Mouse (Mus musculus): ENCODE measurements around the gene Taf3. TPM values are rescaled to one million over a fixed set of nuclear protein-coding genes. Genes with fewer than 3 reads are reported as not detected.

Gene Taf3
- polyA plus RNA-seq, 1 experiment from 2014 or later = 12.4 TPM

DNA sequence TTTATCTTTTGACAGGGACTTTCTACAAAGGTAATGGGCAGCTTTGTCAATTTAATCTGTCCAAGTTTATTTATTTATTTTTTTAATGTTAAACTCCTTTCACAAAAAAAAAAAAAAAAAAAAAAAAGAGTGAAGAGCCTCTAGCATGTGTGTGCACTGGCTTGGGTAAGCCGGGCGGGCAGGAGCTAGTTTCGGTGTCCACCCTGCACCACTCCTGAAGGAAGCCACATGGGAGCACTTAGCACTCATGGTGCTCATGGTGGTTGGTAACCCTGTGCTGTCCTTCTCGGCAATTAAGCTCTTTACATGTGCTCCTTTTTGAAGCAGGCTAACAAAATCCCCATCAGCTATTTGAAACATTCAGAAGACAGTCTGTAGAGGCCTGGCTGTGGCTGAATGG is 102.8 kb downstream of the Taf3 start:
- Histone ChIP-seq H3K9ac (no peak overlapping the region), H3K36me3 (no peaks in the 10 kb centered on the region), H3K9me3 (no peaks in the 10 kb centered on the region), H3K27me3 (no peaks in the 10 kb centered on the region), H3K27ac (no peak overlapping the region), H3K4me1 (no peaks in the 10 kb centered on the region), H3K4me2 (no peak overlapping the region), H3K4me3 (no peak overlapping the region)
- WGBS = 83% methylated on average over 4 of the region's 4 CpGs
- no peak for ATAC-seq (ENCODE audit: insufficient number of reproducible peaks, low FRiP score, low TSS enrichment, low read depth)

DNA sequence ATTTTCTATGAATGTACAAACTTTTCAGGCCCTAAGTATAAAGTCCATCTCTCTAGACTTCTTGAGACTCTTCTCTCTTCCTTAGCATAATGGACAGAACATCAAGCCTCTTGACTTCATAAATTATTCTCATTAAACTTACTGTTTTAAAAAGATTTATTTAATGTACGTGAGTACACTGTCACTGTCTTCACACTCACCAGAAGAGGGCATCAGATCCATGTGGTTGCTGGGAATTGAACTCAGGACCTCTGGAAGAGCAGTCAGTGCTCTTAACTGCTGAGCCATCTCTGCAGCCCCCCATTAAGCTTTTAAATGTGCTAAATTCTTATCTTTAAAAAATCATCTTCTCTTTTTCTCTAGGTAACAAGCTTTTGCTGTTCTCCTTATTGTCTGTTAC is 105.4 kb downstream of the Taf3 start:
- no peaks in the 10 kb centered on the region for H3K9me3 ChIP-seq
- no peaks in the 10 kb centered on the region for H3K27me3 ChIP-seq
- no peak for ATAC-seq (ENCODE audit: insufficient number of reproducible peaks, low FRiP score, low TSS enrichment, low read depth)
- no peaks in the 10 kb centered on the region for H3K4me1 ChIP-seq
- H3K4me3 ChIP-seq = no peak overlapping the region
- no peak overlapping the region for H3K27ac ChIP-seq
- H3K9ac ChIP-seq = no peak overlapping the region
- H3K4me2 ChIP-seq = no peak overlapping the region
- 77% methylated on average over 1 of the region's 1 CpGs for WGBS
- H3K36me3 ChIP-seq = peaks cover 3% of the 10 kb centered on the region

DNA sequence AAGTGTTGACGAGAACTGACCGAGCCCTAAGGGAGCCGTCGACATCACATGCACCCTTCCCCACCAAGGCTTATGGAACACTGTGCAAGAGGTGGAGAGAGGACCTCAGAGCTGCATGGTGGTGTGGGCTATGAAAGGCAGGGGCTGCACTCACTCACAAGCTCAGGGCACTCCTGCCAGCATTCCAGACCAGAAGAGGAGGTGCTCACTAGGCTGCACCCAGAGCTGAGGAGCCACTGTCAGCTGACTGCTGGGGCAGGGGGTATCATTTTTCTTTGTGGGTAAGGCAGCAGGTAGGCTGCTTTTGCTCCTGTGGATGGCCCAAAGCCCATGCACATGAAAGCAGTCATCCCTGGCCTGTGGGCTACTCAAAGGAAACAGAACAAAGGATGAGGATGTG is 109.1 kb downstream of the Taf3 start:
- 86% methylated on average over 4 of the region's 4 CpGs for WGBS

DNA sequence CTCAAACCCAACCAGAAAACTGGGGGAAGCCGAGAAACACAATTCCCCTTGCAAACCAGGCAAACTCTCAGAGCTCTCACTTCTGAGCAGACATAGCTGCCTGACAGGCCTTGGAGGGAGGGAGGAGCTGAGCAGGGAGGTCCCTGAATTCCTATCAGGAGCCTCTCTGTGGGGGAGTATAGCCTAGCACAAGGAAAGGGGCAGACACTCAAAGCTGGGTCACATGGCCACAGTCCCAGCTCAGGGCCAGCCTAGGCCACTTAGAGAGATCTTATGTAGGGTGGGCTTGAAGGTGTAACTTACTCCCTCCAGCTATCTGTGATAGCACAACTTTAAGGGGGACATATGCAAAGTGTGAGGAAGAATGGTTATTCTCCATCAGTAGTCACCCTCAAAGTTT is 112.4 kb downstream of the Taf3 start:
- Histone ChIP-seq H3K4me2 (no peak overlapping the region), H3K27ac (no peak overlapping the region), H3K9ac (no peak overlapping the region), H3K4me1 (no peaks in the 10 kb centered on the region), H3K36me3 (peaks cover 7% of the 10 kb centered on the region), H3K4me3 (no peak overlapping the region), H3K9me3 (no peaks in the 10 kb centered on the region), H3K27me3 (no peaks in the 10 kb centered on the region)
- no CpG with 5 or more reads among the region's 1 CpGs for WGBS
- no peak for ATAC-seq (ENCODE audit: insufficient number of reproducible peaks, low FRiP score, low TSS enrichment, low read depth)

More for the DNA sequence above, 109.1 kb downstream of the Taf3 start:
- H3K27me3 ChIP-seq = no peaks in the 10 kb centered on the region
- H3K4me3 ChIP-seq = no peak overlapping the region
- H3K36me3 ChIP-seq = peaks cover 7% of the 10 kb centered on the region
- no peak for ATAC-seq (ENCODE audit: insufficient number of reproducible peaks, low FRiP score, low TSS enrichment, low read depth)
- no peaks in the 10 kb centered on the region for H3K9me3 ChIP-seq
- no peaks in the 10 kb centered on the region for H3K4me1 ChIP-seq
- no peak overlapping the region for H3K9ac ChIP-seq
- no peak overlapping the region for H3K4me2 ChIP-seq
- no peak overlapping the region for H3K27ac ChIP-seq

DNA sequence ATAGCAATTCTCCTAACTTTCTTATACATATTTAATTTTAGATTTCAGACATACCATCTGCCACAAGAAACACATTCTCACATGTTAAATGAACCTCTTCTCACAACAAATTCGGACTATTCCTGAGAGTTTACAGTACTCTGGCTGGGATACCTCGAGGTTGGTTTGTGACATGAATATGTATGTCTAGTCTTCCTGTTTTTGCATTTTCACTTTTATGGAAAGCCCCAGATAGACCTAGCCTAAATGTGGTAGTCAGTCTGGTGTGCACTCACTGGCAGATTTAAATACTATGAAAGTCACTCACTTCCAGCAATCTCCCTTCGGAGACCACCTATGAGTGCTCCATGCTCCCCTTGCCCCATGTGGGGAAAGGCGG is 121.5 kb downstream of the Taf3 start:
- 83% methylated on average over 4 of the region's 4 CpGs for WGBS
- no peak overlapping the region for H3K27ac ChIP-seq
- no peak for ATAC-seq (ENCODE audit: insufficient number of reproducible peaks, low FRiP score, low TSS enrichment, low read depth)

DNA sequence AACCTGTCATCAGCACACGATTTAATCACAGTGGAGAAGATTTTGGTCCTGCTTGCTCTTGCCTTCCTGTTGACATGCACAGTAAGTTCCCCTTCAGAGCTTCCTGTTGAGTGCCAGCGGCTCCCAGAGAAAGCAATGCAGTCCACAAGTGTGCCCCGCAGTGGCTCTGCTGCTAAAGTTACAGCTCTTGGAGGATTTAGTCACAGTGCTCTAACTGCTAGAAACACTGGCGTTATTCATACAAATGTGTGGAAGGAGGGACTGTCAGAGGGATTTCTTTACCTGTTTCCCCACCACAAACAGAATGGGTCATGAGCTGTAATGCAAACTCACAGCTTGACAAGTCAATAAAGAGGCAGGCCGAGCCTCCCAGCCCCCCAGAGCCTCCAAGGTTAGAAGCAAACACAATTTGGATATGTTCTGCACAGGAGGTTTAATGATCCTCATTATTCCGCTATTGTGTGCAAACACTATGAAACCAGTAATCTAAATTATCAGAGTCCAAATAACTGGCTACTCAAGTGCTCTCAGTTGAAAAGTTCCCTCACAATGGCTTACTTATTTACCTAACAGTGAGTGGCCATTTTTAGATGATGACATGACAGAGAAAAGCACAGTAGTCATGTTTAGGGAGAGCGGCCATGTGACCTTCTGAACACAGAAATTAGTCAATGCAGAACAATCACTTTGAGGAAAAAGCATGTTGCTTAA is 122.0 kb downstream of the Taf3 start:
- Histone ChIP-seq H3K36me3 (no peaks in the 10 kb centered on the region), H3K27me3 (no peaks in the 10 kb centered on the region), H3K9me3 (no peaks in the 10 kb centered on the region), H3K4me1 (no peaks in the 10 kb centered on the region), H3K9ac (no peak overlapping the region), H3K4me2 (no peak overlapping the region), H3K4me3 (no peak overlapping the region), H3K27ac (no peak overlapping the region)
- ATAC-seq (ENCODE audit: insufficient number of reproducible peaks, low FRiP score, low TSS enrichment, low read depth) = no peak
- WGBS = 51% methylated on average over 7 of the region's 7 CpGs

More for the DNA sequence above, 121.5 kb downstream of the Taf3 start:
- Histone ChIP-seq H3K9ac (no peak overlapping the region), H3K4me2 (no peak overlapping the region), H3K4me3 (no peak overlapping the region), H3K9me3 (no peaks in the 10 kb centered on the region), H3K4me1 (no peaks in the 10 kb centered on the region), H3K36me3 (no peaks in the 10 kb centered on the region), H3K27me3 (no peaks in the 10 kb centered on the region)

DNA sequence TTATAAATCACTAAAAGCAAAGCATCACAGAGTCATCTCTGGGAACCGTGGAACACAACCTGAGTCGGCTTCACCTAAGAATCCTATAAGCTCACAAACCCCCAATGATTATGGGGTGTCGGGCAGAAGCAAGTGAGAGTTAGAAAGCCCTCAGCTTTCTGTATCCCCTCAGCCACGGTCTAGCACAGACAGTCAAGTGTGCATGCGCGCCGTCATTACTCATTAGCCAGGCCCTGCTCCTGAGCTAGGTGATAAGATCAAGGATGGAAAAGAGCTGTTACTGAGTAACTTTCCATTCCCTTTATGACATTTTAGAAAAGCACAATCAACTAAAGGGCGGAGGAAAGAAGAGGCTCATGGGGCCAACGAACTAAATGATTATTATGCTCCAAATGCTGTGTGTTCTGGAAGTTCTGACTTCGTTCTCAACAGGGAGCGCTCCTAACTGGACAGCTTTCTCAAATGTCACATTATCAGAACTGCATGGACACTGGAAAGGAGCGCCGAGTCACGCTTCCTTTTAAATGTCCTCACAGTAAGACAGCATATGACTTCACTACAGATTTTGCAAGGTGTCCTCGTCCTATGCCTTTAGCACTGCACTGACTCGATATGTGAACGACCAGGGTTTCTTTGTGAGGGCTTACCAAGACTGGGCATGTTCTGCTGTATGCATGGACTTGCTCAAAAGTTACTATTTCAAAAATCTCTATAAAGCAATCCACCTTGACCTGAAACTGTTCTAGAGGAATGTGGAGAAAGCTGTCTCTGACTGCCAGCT is 129.5 kb downstream of the Taf3 start:
- H3K9me3 ChIP-seq = no peaks in the 10 kb centered on the region
- ATAC-seq (ENCODE audit: insufficient number of reproducible peaks, low FRiP score, low TSS enrichment, low read depth) = no peak
- H3K9ac ChIP-seq = no peak overlapping the region
- WGBS = 78% methylated on average over 17 of the region's 17 CpGs
- no peak overlapping the region for H3K27ac ChIP-seq
- no peaks in the 10 kb centered on the region for H3K27me3 ChIP-seq
- H3K4me3 ChIP-seq = no peak overlapping the region
- H3K36me3 ChIP-seq = peaks cover 24% of the 10 kb centered on the region; the same call in 1 of the 2 replicates
- no peaks in the 10 kb centered on the region for H3K4me1 ChIP-seq
- no peak overlapping the region for H3K4me2 ChIP-seq

DNA sequence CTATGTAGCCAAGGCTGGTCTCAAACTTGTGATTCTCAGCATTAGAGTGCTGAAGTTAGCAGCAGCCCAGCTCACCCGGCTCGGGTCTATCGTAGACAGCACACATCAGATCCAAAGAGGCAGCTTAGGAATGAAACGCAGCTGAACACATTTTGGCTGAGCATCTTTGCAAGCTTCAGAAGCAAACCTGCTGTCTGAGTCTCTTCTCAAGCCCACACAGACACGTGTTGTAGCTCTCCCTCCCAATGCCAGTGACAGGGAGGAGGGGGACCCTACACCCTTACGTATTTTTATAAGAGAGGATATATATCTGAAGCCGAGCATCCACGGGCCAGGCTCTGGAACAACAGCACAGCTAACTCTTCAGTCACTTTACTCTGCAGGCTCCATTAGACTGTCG is 130.8 kb downstream of the Taf3 start:
- 89% methylated on average over 9 of the region's 9 CpGs for WGBS
- no peak overlapping the region for H3K27ac ChIP-seq
- ATAC-seq (ENCODE audit: insufficient number of reproducible peaks, low FRiP score, low TSS enrichment, low read depth) = no peak

DNA sequence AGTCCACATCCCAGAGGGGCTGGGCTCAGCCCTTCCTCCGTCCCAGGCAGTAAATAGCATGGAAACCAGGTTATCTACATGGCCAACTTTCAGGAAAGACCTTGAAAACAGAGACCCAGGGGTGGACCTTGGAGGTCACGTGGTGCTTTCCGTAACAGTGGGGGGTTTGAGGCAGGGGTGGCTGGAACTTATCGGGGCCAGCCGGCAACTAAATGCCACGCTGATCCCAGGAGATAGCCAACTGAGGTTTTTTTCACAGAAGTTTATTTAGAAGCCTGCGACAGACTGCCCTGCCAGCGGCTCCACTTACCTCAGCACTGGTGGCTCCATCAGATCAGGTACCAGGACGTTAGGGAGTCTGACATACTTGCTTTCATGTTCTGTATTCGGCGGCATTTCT is 142.4 kb downstream of the Taf3 start:
- no peaks in the 10 kb centered on the region for H3K9me3 ChIP-seq
- peak overlapping the region; percentile 37 for H3K4me2 ChIP-seq
- H3K4me3 ChIP-seq = peak overlapping the region; percentile 11
- whole genome bisulfite sequencing = 4% methylated on average over 11 of the region's 11 CpGs
- H3K36me3 ChIP-seq = no peaks in the 10 kb centered on the region
- peaks cover 4% of the 10 kb centered on the region; the same call in 1 of the 2 replicates for H3K4me1 ChIP-seq
- no peak for ATAC-seq (ENCODE audit: insufficient number of reproducible peaks, low FRiP score, low TSS enrichment, low read depth)
- H3K27me3 ChIP-seq = no peaks in the 10 kb centered on the region
- H3K27ac ChIP-seq = no peak overlapping the region
- H3K9ac ChIP-seq = no peak overlapping the region

More for the DNA sequence above, 130.8 kb downstream of the Taf3 start:
- no peaks in the 10 kb centered on the region for H3K27me3 ChIP-seq
- H3K4me3 ChIP-seq = no peak overlapping the region
- H3K9ac ChIP-seq = no peak overlapping the region
- H3K4me2 ChIP-seq = no peak overlapping the region
- peaks cover 24% of the 10 kb centered on the region; the same call in 1 of the 2 replicates for H3K36me3 ChIP-seq
- no peaks in the 10 kb centered on the region for H3K4me1 ChIP-seq
- H3K9me3 ChIP-seq = no peaks in the 10 kb centered on the region

DNA sequence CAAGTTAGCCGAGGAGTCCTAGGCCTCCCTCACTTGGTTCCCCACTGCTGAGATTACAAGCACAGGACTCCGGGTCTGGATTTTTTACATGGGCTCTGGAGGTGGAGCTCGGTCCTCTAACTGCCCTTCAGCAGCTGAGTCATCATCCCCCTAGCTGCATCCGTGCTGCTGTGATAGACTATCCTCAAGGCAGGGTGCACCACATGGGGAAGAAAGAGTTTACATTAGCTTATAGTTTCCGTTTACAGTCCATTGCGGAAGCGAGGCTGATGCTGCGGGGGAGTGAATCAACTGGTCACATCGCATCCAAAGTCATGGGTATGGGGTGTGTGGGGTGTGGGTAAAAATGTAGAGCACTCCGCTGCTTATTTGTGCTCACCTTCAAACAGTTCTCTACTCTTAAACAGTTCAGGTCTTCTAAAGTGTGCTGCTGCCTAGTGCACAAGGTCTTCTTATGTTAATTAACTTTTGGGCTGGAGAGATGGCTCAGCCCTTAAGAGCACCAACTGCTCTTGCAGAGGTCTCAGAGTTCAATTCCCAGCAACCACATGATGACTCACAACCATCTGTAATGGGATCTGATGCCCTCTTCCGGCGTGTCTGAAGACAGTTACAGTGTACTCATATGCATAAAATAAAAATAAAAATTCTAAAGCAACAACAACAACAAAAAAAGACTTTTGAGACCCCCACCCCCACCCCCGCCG is 144.4 kb downstream of the Taf3 start:
- Histone ChIP-seq H3K4me2 (no peak overlapping the region), H3K4me1 (peaks cover 4% of the 10 kb centered on the region; the same call in 1 of the 2 replicates), H3K27ac (no peak overlapping the region), H3K9me3 (no peaks in the 10 kb centered on the region), H3K27me3 (peaks cover 10% of the 10 kb centered on the region), H3K36me3 (no peaks in the 10 kb centered on the region), H3K9ac (no peak overlapping the region), H3K4me3 (no peak overlapping the region)
- no peak for ATAC-seq (ENCODE audit: insufficient number of reproducible peaks, low FRiP score, low TSS enrichment, low read depth)
- 57% methylated on average over 14 of the region's 14 CpGs for WGBS

DNA sequence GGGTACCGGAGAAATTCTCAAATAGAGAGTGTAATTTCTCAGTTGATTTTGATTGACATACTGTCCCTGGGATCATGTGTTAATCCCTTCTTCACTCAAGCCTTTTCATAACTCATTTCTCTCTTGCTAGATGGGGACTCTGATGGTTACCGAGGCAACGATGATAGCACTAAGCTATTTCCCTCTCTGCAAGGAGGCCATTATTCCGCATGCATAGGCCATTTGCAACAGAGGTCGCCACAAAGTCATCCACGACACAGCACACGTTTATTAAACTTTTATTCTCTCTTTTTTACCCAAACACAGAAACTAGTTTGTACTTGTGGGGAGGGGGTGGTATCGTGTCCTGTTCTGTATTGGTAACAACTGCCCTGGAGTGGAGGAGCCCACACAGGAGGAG is 150.6 kb downstream of the Taf3 start:
- Histone ChIP-seq H3K36me3 (no peaks in the 10 kb centered on the region), H3K9ac (no peak overlapping the region), H3K27ac (no peak overlapping the region), H3K4me1 (peaks cover 9% of the 10 kb centered on the region), H3K27me3 (peaks cover 71% of the 10 kb centered on the region), H3K9me3 (no peaks in the 10 kb centered on the region), H3K4me3 (no peak overlapping the region), H3K4me2 (no peak overlapping the region)
- 15% methylated on average over 8 of the region's 8 CpGs for WGBS
- no peak for ATAC-seq (ENCODE audit: insufficient number of reproducible peaks, low FRiP score, low TSS enrichment, low read depth)
